Comparison of ENCODE assay signal across 25 mouse cellular contexts in genomic region chr2:133460814-133461213, GRCm38 (mm10).
"Had no signal": no experiment of that assay in that cellular context is flagged by ENCODE, and none has a peak within 500 bp of the region (broad histone marks: within the 10 kb centered on the region; RNA-seq: fewer than 3 reads in every experiment).

No protein-coding gene starts in this region.

- H3K36me3 ChIP-seq: heart, embryonic 10.5 days; heart, embryonic 12.5 days; hindbrain, embryonic 10.5 days; hindbrain, embryonic 12.5 days; hindbrain, embryonic 15.5 days; kidney, embryonic 15.5 days; limb, embryonic 10.5 days; limb, embryonic 12.5 days; liver, embryonic 12.5 days had no signal

- H3K4me3 ChIP-seq: heart, embryonic 10.5 days; heart, embryonic 12.5 days; hindbrain, embryonic 10.5 days; hindbrain, embryonic 12.5 days; hindbrain, embryonic 15.5 days; kidney, embryonic 15.5 days; limb, embryonic 10.5 days; limb, embryonic 12.5 days; liver, embryonic 12.5 days had no signal

- DNase-seq: gastrocnemius, postnatal 10 days; gastrocnemius, postnatal 25 days; heart, adult 18-20 months; heart, postnatal 10 days; heart, postnatal 4 days; kidney, adult 11 months; kidney, adult 2 months; kidney, adult 9 months; kidney, postnatal 14 days; kidney, postnatal 36 days; layer of hippocampus, adult 9-11 months; layer of hippocampus, postnatal 36 days had no signal

- H3K27me3 ChIP-seq: heart, embryonic 12.5 days; hindbrain, embryonic 12.5 days; hindbrain, embryonic 15.5 days; kidney, embryonic 15.5 days; limb, embryonic 12.5 days; liver, embryonic 12.5 days had no signal

- H3K9me3 ChIP-seq: heart, embryonic 10.5 days; heart, embryonic 12.5 days; hindbrain, embryonic 10.5 days; hindbrain, embryonic 12.5 days; hindbrain, embryonic 15.5 days; kidney, embryonic 15.5 days; limb, embryonic 10.5 days; limb, embryonic 12.5 days; liver, embryonic 12.5 days had no signal

- ATAC-seq: hindbrain, postnatal 0 days; intestine, embryonic 16.5 days; liver, embryonic 12.5 days had no signal

- H3K4me2 ChIP-seq: heart, embryonic 12.5 days; hindbrain, embryonic 12.5 days; hindbrain, embryonic 15.5 days; kidney, embryonic 15.5 days; limb, embryonic 12.5 days; liver, embryonic 12.5 days had no signal

- H3K4me1 ChIP-seq: heart, embryonic 10.5 days; heart, embryonic 12.5 days; hindbrain, embryonic 10.5 days; hindbrain, embryonic 12.5 days; hindbrain, embryonic 15.5 days; kidney, embryonic 15.5 days; limb, embryonic 10.5 days; limb, embryonic 12.5 days; liver, embryonic 12.5 days had no signal

- H3K9ac ChIP-seq: heart, embryonic 12.5 days; hindbrain, embryonic 12.5 days; hindbrain, embryonic 15.5 days; kidney, embryonic 15.5 days; limb, embryonic 12.5 days; liver, embryonic 12.5 days; liver, embryonic 14.5 days had no signal

- H3K27ac ChIP-seq: heart, embryonic 10.5 days; hindbrain, embryonic 10.5 days; hindbrain, embryonic 12.5 days; hindbrain, embryonic 15.5 days; hindbrain, postnatal 0 days; kidney, embryonic 15.5 days; kidney, postnatal 0 days; limb, embryonic 10.5 days; limb, embryonic 12.5 days; liver, embryonic 12.5 days; liver, embryonic 14.5 days had no signal
